Mouse (Mus musculus): ENCODE results near the gene Phykpl.

GRCm38 (mm10) chr11:51585608-51586252 is 1.2 kb downstream of the Phykpl start:
- no peak for TF ChIP-seq CTCF (IDR thresholded peaks at IDR 0.05; ENCODE audit: low read depth)
- no peak for TF ChIP-seq EP300 (optimal IDR thresholded peaks at IDR 0.05)

Measured in stomach, postnatal 0 days (tissue).